Mouse (Mus musculus) small intestine, adult 2 months (tissue): ENCODE measurements around the gene Tns1.

Experiments
- CTCF ChIP-seq: fragments of 200-500 bp; IDR thresholded peaks from 2 replicates; pipeline ENCODE4 v1.5.1; 2012; ENCODE audit warnings: low read depth, mild to moderate bottlenecking, control low read depth, inconsistent platforms, low read length, moderate library complexity, mixed read lengths; ENCODE audit not compliant: insufficient replicate concordance, insufficient read length; ENCODE audit errors: extremely low read depth
- POLR2A ChIP-seq: fragments of 200-500 bp; IDR thresholded peaks from 2 replicates; pipeline ENCODE4 v1.6.1; 2012; ENCODE audit warnings: low read depth, mild to moderate bottlenecking, control low read depth, inconsistent platforms, low read length, moderate library complexity

GRCm38 (mm10) chr1:73993901-73994426 is 130.3 kb downstream of the Tns1 start:
- TF ChIP-seq POLR2A (no peak), CTCF (no peak)
